Mouse (Mus musculus) mesoderm, embryonic 11.5 days (tissue): ENCODE measurements around the gene Tor4a.

Source experiments
- DNase-seq: peaks from one replicate; pipeline ENCODE4 v3.0.0-alpha.2; 2012; ENCODE audit warnings: low read depth, low spot score

Tor4a gene

DNA sequence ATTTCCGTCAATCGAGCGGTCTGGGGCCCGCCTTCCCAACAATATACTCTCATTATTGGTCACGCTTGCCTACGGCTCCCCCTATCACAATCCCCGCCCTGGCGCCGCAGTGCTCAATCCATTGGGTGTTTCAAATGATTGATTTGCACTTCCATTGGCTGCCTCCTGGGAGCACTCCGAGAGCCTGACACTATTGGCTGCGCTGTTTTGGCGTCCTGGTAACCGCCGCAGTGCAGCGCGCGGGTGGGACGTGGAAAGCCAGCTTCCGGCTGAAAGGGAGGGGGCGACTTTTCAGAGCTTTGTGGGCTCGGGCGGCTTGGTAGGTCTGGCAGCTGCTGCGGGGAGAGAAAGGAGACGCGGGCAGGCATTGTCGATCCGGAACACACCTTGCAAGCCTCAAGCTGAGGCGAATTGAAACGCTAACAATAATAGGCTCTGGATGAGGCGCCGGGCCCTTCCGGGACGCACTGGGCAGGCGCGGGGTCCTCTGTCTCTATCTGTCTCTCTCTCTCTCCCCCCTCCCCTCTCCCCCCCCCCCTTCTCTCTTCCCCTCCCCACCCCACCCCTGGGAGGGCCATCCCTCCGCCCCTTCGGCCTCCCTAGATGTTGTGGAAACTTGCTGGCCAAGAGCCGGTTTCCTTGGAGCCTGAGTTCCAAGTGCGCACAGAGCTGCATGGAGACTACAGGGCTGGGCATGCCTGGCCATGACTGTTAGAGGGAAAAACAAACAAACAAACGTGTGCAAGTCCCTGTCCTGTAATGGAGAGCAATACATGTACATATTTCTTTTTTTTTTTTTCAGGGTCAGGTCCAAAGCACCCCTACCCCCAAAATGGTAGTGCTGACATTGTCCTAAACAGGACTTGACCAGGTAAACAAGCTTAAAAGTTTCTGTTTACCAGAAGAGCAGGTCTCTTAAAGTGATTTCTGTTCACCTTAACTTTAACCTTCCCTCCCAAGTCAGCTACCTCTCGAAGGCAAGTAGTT lies 28.4 kb upstream of the Tor4a start:
- DNase-seq, result peak; percentile 99

GRCm38 (mm10) chr2:25224492-25224765 lies 27.7 kb upstream of the Tor4a start, which contains the start of gene Tubb4b:
Gene Tubb4b (minus strand): TSS chr2:25224702.
- no peak for DNase-seq

GRCm38 (mm10) chr2:25223681-25224491 lies 27.2 kb upstream of the Tor4a start:
- DNase-seq, result no peak

DNA sequence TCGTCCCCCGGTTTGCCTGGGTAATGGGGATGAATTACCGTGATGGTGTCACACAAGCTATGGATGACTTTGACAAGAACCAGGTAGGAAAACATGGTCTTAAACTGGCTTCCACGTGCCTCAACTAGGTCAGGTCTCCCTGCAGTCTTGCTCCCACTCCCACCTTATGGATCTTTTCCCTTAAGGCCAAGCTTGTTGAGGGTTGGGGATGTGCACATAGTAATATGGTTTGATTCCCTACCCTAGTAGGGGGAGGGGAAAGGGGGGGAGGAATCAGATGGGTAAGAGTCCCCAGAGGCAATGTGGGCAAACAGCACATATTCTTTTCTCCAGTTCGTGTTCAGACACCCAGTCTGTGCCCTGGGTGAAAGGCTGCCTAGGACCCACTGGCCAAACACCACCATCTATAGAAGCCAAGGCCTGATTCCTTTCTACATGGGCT lies 24.7 kb upstream of the Tor4a start:
- no peak for DNase-seq

DNA sequence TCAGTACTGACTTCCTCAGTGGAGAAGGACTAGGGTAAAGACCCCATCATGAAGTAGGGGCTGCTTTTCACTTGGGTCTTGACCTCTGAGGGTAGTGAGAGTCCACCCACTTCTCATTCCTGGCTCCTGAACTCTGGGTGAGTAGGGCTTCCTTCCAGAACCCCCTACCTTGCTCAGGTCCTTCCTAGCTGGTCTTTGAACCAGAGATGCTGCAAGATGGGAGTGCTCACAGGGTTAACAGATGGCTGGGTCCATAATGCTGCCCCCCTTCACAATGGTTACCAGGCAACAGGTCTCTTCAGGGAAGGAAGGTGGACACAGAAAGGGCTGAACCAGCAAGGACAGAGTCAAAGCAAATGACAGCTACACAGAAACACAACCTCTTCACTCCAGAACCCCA lies 21.8 kb upstream of the Tor4a start, which contains the start of gene Fam166a:
Gene Fam166a, plus strand, starts transcription at position 301 of the 400 bp plus-strand sequence.
- DNase-seq, result no peak

DNA sequence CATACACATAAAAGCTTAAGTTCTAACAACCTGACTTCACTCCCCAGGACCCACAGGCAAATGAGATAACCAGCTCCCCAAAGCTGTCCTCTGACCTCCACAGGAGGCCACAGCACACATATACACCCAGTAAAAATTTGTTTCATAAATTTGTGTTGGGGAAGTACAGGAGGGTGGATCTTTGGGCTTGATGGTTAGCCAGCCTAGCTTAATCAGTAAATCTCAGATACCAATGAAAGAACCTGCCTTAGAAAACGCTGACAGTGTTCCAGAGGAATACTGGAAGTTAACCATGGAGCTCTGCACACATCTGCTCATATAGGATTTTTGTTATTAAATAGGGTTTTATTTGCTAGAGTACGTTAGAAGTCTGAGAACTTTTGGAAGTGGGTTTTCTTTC lies 21.0 kb upstream of the Tor4a start:
- no peak for DNase-seq

GRCm38 (mm10) chr2:25214444-25214843 lies 17.8 kb upstream of the Tor4a start, which contains the start of gene Stpg3:
Gene Stpg3 (minus strand): TSS chr2:25214637.
- no peak for DNase-seq

GRCm38 (mm10) chr2:25213266-25213865 lies 16.7 kb upstream of the Tor4a start:
- no peak for DNase-seq

- DNase-seq, result peak; percentile 92
Observed at GRCm38 (mm10) chr2:25211121-25211670, 14.5 kb upstream of the Tor4a start, which contains the start of gene Nelfb. Gene Nelfb (minus strand): TSS chr2:25211489.

GRCm38 (mm10) chr2:25210686-25211085 lies 14.0 kb upstream of the Tor4a start:
- DNase-seq, result no peak

DNA sequence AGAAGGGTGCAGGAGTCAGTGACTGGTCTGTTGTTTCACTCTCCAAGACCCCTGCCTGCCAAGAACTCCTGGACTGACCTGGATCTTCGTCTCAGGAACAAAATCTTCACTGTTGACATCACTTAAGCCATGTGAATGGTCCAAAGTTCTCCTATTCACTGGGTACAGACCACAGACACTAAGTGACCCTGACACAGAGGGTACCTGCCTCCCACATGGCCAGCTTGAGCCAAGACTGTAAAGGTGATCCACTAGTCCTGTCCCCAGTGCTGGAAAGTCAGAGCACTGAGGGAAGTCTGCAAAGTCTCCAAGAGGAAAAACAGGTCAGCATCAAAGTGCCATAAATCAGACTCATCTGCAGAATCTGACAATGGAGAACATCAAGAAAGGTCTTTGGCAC lies 10.9 kb upstream of the Tor4a start:
- DNase-seq, result no peak

DNA sequence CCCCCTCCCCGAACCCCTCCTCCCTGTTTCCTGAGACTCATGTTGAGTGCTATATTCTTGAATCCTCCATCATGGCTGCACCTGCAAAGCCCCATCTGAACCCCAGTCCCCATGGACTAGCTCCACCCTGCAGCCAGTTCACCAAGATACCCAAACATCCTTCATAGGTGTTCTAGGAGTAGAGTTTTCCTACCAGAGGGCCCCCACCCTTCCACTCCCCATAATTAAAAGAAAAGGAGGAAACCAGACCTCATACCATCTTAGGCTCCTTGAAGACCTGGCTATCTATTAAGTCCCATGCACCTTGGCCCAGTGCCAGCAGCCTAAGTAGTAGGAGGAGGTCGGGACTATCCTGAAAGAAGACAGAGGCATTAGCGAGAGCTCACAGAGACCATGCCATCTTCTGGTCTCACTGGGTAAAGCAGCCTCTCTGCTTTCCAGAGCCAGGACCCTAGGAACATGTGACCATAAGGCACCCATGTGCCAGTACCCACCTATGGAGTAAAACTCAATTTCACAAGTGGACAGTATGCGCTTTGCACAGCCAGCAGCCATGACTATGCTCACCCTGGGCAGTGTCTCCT lies 7.0 kb upstream of the Tor4a start:
- no peak for DNase-seq

GRCm38 (mm10) chr2:25200631-25201030 lies 3.9 kb upstream of the Tor4a start:
- no peak for DNase-seq

DNA sequence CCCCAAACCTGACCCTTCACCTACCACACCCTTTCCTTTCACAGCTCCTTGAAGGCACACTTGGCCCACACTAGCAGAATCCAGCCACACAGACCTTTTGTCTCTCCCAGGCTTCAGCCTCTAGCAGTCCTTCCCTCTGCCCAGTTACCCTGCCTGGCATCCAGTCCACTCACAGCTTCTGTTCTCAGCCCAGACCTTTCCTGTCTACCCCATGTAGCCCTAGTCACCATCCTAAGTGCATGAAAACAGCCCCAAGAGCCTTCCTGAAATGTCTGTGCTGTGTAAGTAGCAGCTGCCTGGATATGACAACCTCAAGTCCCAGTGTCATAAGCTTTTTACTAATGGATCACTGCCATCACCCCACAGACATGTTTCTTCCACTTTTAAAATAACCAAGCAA lies 1.3 kb upstream of the Tor4a start:
- DNase-seq, result no peak

GRCm38 (mm10) chr2:25197191-25197590 lies 505 bp upstream of the Tor4a start:
- DNase-seq, result no peak

GRCm38 (mm10) chr2:25195211-25196156 lies 1.2 kb downstream of the Tor4a start:
- DNase-seq, result no peak

GRCm38 (mm10) chr2:25194486-25195171 lies 2.1 kb downstream of the Tor4a start:
- DNase-seq, result no peak

- no peak for DNase-seq
Observed at GRCm38 (mm10) chr2:25194006-25194405, 2.7 kb downstream of the Tor4a start.

- peak; percentile 91 for DNase-seq
Observed at GRCm38 (mm10) chr2:25193330-25193770, 3.3 kb downstream of the Tor4a start.
